Mouse (Mus musculus): ENCODE data around the gene Gm11213. TPM values are rescaled to one million over a fixed set of nuclear protein-coding genes. Genes with fewer than 3 reads are reported as not detected.

Gm11213 gene
- total RNA-seq, 1 experiment from 2014 or later, result not detected

GRCm38 (mm10) chr4:63557124-63558059 lies 47.7 kb downstream of the Gm11213 start:
- no peak for ATAC-seq (replicated peaks in 1 of 2; ENCODE audit: insufficient read depth in 1 of 2, low FRiP score in 2 of 2, low TSS enrichment in 1 of 2, low read depth in 1 of 2, poor library complexity in 2 of 2, severe bottlenecking in 2 of 2)

DNA sequence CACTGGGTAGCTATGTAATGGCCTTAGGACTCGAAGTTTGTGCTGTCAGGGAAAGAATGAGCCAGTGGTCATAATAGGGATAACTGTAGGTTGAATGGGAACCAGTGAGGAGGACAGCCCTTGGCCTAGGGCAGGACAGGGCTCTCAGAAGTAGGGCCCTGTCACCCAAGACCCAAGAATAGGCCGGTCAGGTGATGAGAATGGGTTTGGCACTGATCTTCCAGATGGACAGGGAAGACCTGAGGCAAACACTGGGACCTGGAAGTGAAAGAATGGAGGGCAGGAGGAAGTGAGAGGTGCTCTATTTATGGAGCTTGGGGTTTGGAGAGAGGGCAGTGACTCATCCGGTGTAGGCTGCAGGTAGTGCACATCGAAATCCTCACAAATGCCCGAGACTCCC lies 48.4 kb downstream of the Gm11213 start:
- no peak for ATAC-seq (replicated peaks in 1 of 2; ENCODE audit: insufficient read depth in 1 of 2, low FRiP score in 2 of 2, low TSS enrichment in 1 of 2, low read depth in 1 of 2, poor library complexity in 2 of 2, severe bottlenecking in 2 of 2)

DNA sequence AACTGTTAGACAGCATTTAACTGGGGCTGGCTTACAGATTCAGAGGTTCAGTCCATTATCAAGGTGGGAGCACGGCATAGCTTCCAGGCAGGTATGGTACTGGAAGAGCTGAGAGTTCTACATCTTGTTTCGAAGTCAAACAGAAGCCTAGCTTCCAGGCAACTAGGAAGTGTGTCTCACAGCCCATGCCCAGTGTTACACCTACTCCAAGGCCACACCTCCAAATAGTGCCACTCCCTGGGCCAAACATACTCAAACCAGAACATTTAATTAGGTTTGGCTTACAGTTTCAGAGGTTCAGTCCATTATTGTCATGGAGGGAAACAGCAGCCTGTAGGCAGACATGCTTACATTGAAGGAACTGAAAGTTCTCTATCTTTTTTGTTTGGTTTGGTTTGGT lies 50.0 kb downstream of the Gm11213 start:
- no peak for ATAC-seq (replicated peaks in 1 of 2; ENCODE audit: insufficient read depth in 1 of 2, low FRiP score in 2 of 2, low TSS enrichment in 1 of 2, low read depth in 1 of 2, poor library complexity in 2 of 2, severe bottlenecking in 2 of 2)

GRCm38 (mm10) chr4:63554616-63555015 lies 50.4 kb downstream of the Gm11213 start:
- ATAC-seq (replicated peaks in 1 of 2; ENCODE audit: insufficient read depth in 1 of 2, low FRiP score in 2 of 2, low TSS enrichment in 1 of 2, low read depth in 1 of 2, poor library complexity in 2 of 2, severe bottlenecking in 2 of 2), result no peak

GRCm38 (mm10) chr4:63553789-63554576 lies 51.1 kb downstream of the Gm11213 start:
- ATAC-seq (replicated peaks in 1 of 2; ENCODE audit: insufficient read depth in 1 of 2, low FRiP score in 2 of 2, low TSS enrichment in 1 of 2, low read depth in 1 of 2, poor library complexity in 2 of 2, severe bottlenecking in 2 of 2), result peak in 1 of 2 experiments; percentile 33; a peak in 1 of 4 replicates

GRCm38 (mm10) chr4:63552865-63553264 lies 52.2 kb downstream of the Gm11213 start:
- ATAC-seq (replicated peaks in 1 of 2; ENCODE audit: insufficient read depth in 1 of 2, low FRiP score in 2 of 2, low TSS enrichment in 1 of 2, low read depth in 1 of 2, poor library complexity in 2 of 2, severe bottlenecking in 2 of 2), result no peak

DNA sequence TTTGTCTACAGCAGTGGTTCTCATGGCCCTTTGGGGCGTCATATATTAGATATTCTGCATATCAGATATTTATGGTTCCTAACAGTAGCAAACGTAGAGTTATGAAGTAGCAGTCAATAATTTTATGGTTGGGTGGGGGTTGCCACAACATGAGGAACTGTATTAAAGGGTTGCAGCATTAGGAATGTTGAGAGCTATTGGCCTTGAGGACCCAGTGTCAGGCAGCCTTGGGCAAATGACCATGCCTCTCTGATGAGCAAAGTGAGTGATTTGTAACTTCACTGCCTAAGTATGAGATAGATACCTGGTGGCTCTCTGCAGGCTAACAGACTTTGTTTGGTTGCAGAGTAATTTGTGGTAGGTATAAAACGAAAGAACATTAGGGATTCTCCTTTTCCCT lies 54.2 kb downstream of the Gm11213 start:
- ATAC-seq (replicated peaks in 1 of 2; ENCODE audit: insufficient read depth in 1 of 2, low FRiP score in 2 of 2, low TSS enrichment in 1 of 2, low read depth in 1 of 2, poor library complexity in 2 of 2, severe bottlenecking in 2 of 2), result no peak

DNA sequence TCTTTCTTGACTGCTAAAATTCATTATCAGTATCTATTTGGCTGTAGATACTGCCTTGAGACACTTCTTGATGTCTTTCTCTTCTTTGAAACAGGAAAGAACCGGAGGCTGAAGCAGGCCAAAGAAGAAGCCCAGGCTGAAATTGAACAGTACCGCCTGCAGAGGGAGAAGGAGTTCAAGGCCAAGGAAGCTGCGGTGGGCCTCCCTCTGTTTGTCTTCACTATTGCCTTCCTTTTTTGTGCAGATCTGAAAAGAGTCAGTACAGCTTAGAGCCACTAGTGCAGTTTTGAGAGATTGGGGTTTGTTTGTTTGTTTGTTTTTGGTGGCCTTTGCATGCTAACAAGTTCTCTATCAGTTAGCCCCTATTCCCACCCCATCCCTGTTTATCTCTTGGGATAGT lies 56.6 kb downstream of the Gm11213 start:
- ATAC-seq (replicated peaks in 1 of 2; ENCODE audit: insufficient read depth in 1 of 2, low FRiP score in 2 of 2, low TSS enrichment in 1 of 2, low read depth in 1 of 2, poor library complexity in 2 of 2, severe bottlenecking in 2 of 2), result no peak

- ATAC-seq (replicated peaks in 1 of 2; ENCODE audit: insufficient read depth in 1 of 2, low FRiP score in 2 of 2, low TSS enrichment in 1 of 2, low read depth in 1 of 2, poor library complexity in 2 of 2, severe bottlenecking in 2 of 2), result no peak
Measured at GRCm38 (mm10) chr4:63547799-63548198, 57.3 kb downstream of the Gm11213 start.

Other genes starting within 250 kb of the Gm11213 start
- not detected in 2 replicates for gene Orm3, start 249.1 kb downstream of the Gm11213 start, total RNA-seq (2017)
- gene Orm2, start 242.8 kb downstream of the Gm11213 start, total RNA-seq (2017), result not detected in 2 replicates
- 19.1 and 22.1 TPM in 2 replicates for gene Akna, start 201.9 kb downstream of the Gm11213 start, total RNA-seq (2017)
- 4.4 and 6.1 TPM in 2 replicates for gene Whrn, start 109.3 kb downstream of the Gm11213 start, total RNA-seq (2017)
- 71.6 and 116 TPM in 2 replicates for gene Atp6v1g1, start 60.5 kb downstream of the Gm11213 start, total RNA-seq (2017)
- gene Tmem268, start 46.5 kb downstream of the Gm11213 start, total RNA-seq (2017), result 10.3 and 40.9 TPM in 2 replicates
- not detected in 2 replicates for gene Tex48, start 17.2 kb upstream of the Gm11213 start, total RNA-seq (2017)
- gene Gm11214, start 58.1 kb upstream of the Gm11213 start, total RNA-seq (2017), result not detected in 2 replicates
- gene Tnfsf15, start 139.9 kb upstream of the Gm11213 start, total RNA-seq (2017), result not detected in 2 replicates